ENCODE assay signal across 26 mouse cellular contexts in genomic region chr8:77439670-77440069, GRCm38 (mm10).
"Had no signal": no experiment of that assay in that cellular context is flagged by ENCODE, and none has a peak within 500 bp of the region (broad histone marks: within the 10 kb centered on the region; RNA-seq: fewer than 3 reads in every experiment).

No protein-coding gene starts in this region.

- H3K36me3 ChIP-seq: embryonic facial prominence, embryonic 10.5 days; embryonic facial prominence, embryonic 15.5 days; forebrain, embryonic 10.5 days; forebrain, embryonic 12.5 days; forebrain, embryonic 15.5 days had no signal

- H3K9me3 ChIP-seq: embryonic facial prominence, embryonic 10.5 days; embryonic facial prominence, embryonic 12.5 days; embryonic facial prominence, embryonic 13.5 days; embryonic facial prominence, embryonic 15.5 days; forebrain, embryonic 10.5 days; forebrain, embryonic 12.5 days; forebrain, embryonic 13.5 days; forebrain, embryonic 15.5 days had no signal

- ATAC-seq: forebrain, embryonic 13.5 days; forebrain, embryonic 14.5 days; forebrain, embryonic 15.5 days; forebrain, embryonic 16.5 days; forebrain, postnatal 0 days had no signal

- H3K9ac ChIP-seq: embryonic facial prominence, embryonic 12.5 days; embryonic facial prominence, embryonic 13.5 days; embryonic facial prominence, embryonic 15.5 days; forebrain, embryonic 12.5 days; forebrain, embryonic 13.5 days; forebrain, embryonic 15.5 days; forebrain, postnatal 0 days had no signal

- H3K4me1 ChIP-seq: forebrain, embryonic 12.5 days; forebrain, embryonic 15.5 days had no signal

- H3K4me2 ChIP-seq: embryonic facial prominence, embryonic 12.5 days; embryonic facial prominence, embryonic 13.5 days; embryonic facial prominence, embryonic 15.5 days; forebrain, embryonic 12.5 days; forebrain, embryonic 13.5 days; forebrain, embryonic 15.5 days had no signal

- H3K4me3 ChIP-seq: embryonic facial prominence, embryonic 10.5 days; embryonic facial prominence, embryonic 12.5 days; embryonic facial prominence, embryonic 13.5 days; embryonic facial prominence, embryonic 15.5 days; erythroblast, embryonic 14.5 days; forebrain, embryonic 10.5 days; forebrain, embryonic 12.5 days; forebrain, embryonic 13.5 days; forebrain, embryonic 15.5 days; heart, adult 2 months had no signal

- DNase-seq: cerebellum, adult 18-20 months; cerebellum, adult 2 months; cerebellum, adult 8-10 months; cerebellum, adult 9-10 months; cerebellum, adult 9-11 months; cerebellum, postnatal 25 days; cerebellum, postnatal 36 days; embryo, embryonic 11 days; forebrain, postnatal 0 days; gastrocnemius, postnatal 14 days; gastrocnemius, postnatal 25 days; gastrocnemius, postnatal 36 days; heart, adult 11 months; heart, adult 18-20 months; heart, adult 2 months had no signal

- H3K27me3 ChIP-seq: embryonic facial prominence, embryonic 12.5 days; embryonic facial prominence, embryonic 13.5 days; embryonic facial prominence, embryonic 15.5 days; forebrain, embryonic 12.5 days; forebrain, embryonic 13.5 days; forebrain, embryonic 15.5 days had no signal

- H3K27ac ChIP-seq: embryonic facial prominence, embryonic 10.5 days; embryonic facial prominence, embryonic 12.5 days; embryonic facial prominence, embryonic 13.5 days; embryonic facial prominence, embryonic 15.5 days; forebrain, embryonic 10.5 days; forebrain, embryonic 12.5 days; forebrain, embryonic 13.5 days; forebrain, embryonic 15.5 days; heart, adult 2 months had no signal
